Mouse (Mus musculus) G1E (cell line): Measurements from ENCODE around the gene Asxl1. TPM values are rescaled to one million over a fixed set of nuclear protein-coding genes. Genes with fewer than 3 reads are reported as not detected.
A peak's percentile ranks its signal among the peaks of the same experiment; 100 is the strongest.
"Not testable (repeated sequence)": the region's sequence is repeated elsewhere in the genome, so short reads cannot be mapped to it uniquely, and the experiment has no call there.

Source experiments
- ATAC-seq: 2 replicates; pipeline ENCODE4 v1.8.0; 2016; ENCODE audit warnings: mild to moderate bottlenecking; ENCODE audit not compliant: insufficient number of reproducible peaks, poor library complexity, low FRiP score, severe bottlenecking; ENCODE audit errors: extremely low read depth
- DNase-seq: peaks from one replicate; pipeline ENCODE4 v3.0.0; 2012; ENCODE audit warnings: low spot score
- H3K27me3 ChIP-seq: 2 replicates; pipeline ENCODE4 v1.6.1; 2012; ENCODE audit warnings: mild to moderate bottlenecking, low read length, inconsistent platforms; ENCODE audit not compliant: insufficient read depth
- H3K36me3 ChIP-seq: replicated peaks from 2 replicates; pipeline ENCODE3; 2012; ENCODE audit warnings: mild to moderate bottlenecking, inconsistent platforms
- H3K4me1 ChIP-seq: 2 replicates; pipeline ENCODE4 v1.6.1; 2012; ENCODE audit warnings: low read depth, low read length, inconsistent platforms, mixed read lengths; ENCODE audit not compliant: insufficient read depth
- H3K4me3 ChIP-seq: 2 replicates; pipeline ENCODE4 v1.5.1; 2012; ENCODE audit warnings: low read depth, mild to moderate bottlenecking, inconsistent platforms, low read length, moderate library complexity, mixed read lengths
- H3K9me3 ChIP-seq: replicated peaks from 2 replicates; pipeline ENCODE4 v1.6.1; 2012; ENCODE audit warnings: inconsistent platforms
- CTCF ChIP-seq: IDR thresholded peaks from 2 replicates; pipeline ENCODE4 v1.5.1; 2012; ENCODE audit warnings: low read depth, low read length, inconsistent platforms, mixed read lengths
- GATA1 ChIP-seq: IDR thresholded peaks from 2 replicates; pipeline ENCODE4 v1.6.1; 2012; ENCODE audit warnings: borderline replicate concordance, low read length, inconsistent platforms, mixed read lengths
- GATA2 ChIP-seq: IDR thresholded peaks from 2 replicates; pipeline ENCODE4 v1.6.1; 2012; ENCODE audit warnings: low read depth, low read length, inconsistent platforms, borderline replicate concordance
- POLR2AphosphoS5 ChIP-seq: IDR thresholded peaks from 2 replicates; pipeline ENCODE4 v1.6.1; 2012; ENCODE audit warnings: low read depth, low read length, inconsistent platforms; ENCODE audit not compliant: insufficient replicate concordance
- TAL1 ChIP-seq: conservative IDR thresholded peaks from 2 replicates; pipeline ENCODE4 v1.6.1; 2012; ENCODE audit warnings: low read depth, low read length, inconsistent platforms, mixed read lengths
- polyA plus RNA-seq: library from polyadenylated mRNA; stranded (reverse); fragments of >175 nt; gene quantifications from 2 replicates; pipeline ENCODE4 v1.2.3, GENCODE M21; 2012
- total RNA-seq, 2 experiments: library from RNA; stranded (forward) in 1 of 2; stranded (reverse) in 1 of 2; fragments of 200-1000 nt in 1 of 2; fragments of >200 nt in 1 of 2; fragmentation: Nextera tagmentation in 1 of 2; gene quantifications; 2 replicates each; pipeline ENCODE4 v1.2.3; 2014 to 2017

Gene Asxl1
- total and polyA plus RNA-seq, 3 experiments: 16.8 to 54.3 (median 50.0) TPM

GRCm38 (mm10) chr2:153347183-153347781 is 1.7 kb downstream of the Asxl1 start:
- no peak for DNase-seq
- peaks cover 62% of the 10 kb centered on the region for H3K4me1 ChIP-seq
- no peak for TF ChIP-seq TAL1
- no peak for TF ChIP-seq GATA2
- TF ChIP-seq POLR2AphosphoS5: no peak
- no peak for TF ChIP-seq GATA1
- no peak for TF ChIP-seq CTCF
- H3K9me3 ChIP-seq: no peaks in the 10 kb centered on the region
- peak overlapping the region; percentile 93 for H3K4me3 ChIP-seq
- H3K27me3 ChIP-seq: no peaks in the 10 kb centered on the region
- no peak for ATAC-seq
- peaks cover 21% of the 10 kb centered on the region for H3K36me3 ChIP-seq

DNA sequence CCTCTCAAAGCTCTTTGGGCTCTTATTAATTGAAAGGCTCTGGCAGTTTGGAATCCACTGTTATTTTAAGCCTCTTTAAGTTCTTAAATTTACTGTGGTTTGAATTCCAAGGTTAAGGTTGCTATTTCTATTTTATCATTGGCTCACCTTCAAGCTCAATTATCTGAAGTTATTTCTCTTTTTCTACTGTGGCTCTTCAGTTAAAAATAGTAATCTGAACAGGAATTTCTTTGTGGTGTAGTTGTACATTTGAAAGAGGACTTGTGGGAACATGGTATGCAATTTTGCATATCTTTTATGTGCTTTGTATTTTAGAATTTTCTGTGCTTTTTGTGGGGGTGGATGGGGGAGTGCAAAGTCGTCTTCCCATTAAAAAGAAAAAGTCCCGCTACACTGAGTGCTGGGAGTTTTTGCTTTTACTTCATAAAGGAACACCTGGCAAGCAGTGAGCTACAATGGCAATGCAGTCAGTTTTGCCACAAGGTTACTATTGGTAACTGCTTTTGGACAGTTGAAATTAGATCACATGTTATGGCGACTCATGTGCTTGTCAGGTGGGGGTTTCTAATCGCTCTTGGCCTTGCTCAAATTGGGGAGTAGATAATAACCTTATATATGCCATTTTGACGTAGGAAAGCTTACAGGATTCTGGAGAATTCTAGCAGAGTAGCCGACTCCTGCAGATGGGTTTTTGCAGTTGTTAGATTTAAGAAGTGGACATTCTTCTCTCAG is 2.6 kb downstream of the Asxl1 start:
- Histone ChIP-seq H3K36me3 (peaks cover 27% of the 10 kb centered on the region), H3K27me3 (no peaks in the 10 kb centered on the region), H3K4me1 (peaks cover 52% of the 10 kb centered on the region), H3K9me3 (no peaks in the 10 kb centered on the region), H3K4me3 (peak overlapping the region; percentile 93; the same call in 1 of the 2 replicates)
- no peak for DNase-seq
- no peak for TF ChIP-seq CTCF
- TF ChIP-seq GATA1: no peak
- TF ChIP-seq POLR2AphosphoS5: no peak
- no peak for TF ChIP-seq GATA2
- TF ChIP-seq TAL1: no peak
- no peak for ATAC-seq

DNA sequence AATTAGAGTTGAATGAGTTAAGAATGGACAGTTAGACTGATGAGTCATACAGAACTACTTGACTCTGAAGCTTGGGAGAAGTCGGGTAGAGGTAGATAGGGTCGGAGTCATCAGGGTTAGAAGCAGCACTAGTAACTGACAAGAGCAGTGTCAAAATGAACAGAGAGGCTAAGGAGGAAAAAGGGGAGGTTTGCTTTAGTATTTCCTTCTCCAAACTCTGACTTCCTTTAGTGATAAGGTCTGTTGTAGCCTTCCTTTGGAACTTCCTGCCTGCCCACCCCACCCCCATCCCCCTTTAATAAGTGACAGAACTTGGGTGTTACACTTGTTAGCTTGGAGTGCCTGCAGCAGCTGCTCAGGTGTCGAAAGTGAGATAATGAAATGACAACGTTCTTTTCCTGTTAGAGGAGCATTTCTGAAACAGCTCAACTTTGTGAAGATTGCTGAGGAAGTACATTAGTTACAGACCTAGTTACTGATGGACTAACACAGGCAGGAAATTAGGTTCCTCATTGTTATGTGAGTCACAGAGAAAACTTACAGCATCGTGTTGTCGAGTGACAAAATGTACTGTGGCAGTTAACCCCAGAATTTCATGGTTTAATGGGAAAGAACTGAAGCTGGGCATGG is 5.0 kb downstream of the Asxl1 start:
- DNase-seq (peak; percentile 23), ATAC-seq (peak; percentile 59)
- Histone ChIP-seq H3K9me3 (no peaks in the 10 kb centered on the region), H3K27me3 (no peaks in the 10 kb centered on the region), H3K36me3 (peaks cover 40% of the 10 kb centered on the region), H3K4me1 (peaks cover 42% of the 10 kb centered on the region), H3K4me3 (peak overlapping the region; percentile 39; the same call in 1 of the 2 replicates)
- TF ChIP-seq TAL1: 0 out of 2 replicates have a peak, but pooled peaks have one; percentile 28
- no peak for TF ChIP-seq GATA2

DNA sequence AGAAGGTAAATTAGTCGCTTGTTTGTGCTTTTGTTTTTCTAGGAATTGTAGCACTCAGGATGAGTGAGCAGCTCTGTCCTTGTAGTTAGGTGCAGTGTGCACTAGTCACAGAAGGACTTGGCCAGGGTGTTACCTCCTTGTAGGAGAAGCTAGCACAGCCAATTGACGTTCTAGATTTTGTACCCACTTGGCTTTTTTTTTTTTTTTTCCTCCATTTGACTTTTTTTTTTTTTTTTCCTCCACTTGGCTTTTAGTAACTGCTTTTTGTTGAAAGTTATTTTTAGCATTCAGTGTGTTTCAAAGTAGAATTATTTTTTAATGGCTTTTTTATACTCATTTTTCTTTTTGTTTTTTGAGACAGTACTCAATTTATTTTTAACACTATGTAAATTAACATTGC is 9.0 kb downstream of the Asxl1 start:
- H3K9me3 ChIP-seq: no peaks in the 10 kb centered on the region
- ATAC-seq: no peak
- no peak for DNase-seq
- H3K4me1 ChIP-seq: peaks cover 38% of the 10 kb centered on the region
- no peak overlapping the region for H3K4me3 ChIP-seq
- TF ChIP-seq CTCF (no peak), GATA2 (no peak)
- no peaks in the 10 kb centered on the region for H3K27me3 ChIP-seq
- peaks cover 76% of the 10 kb centered on the region for H3K36me3 ChIP-seq

DNA sequence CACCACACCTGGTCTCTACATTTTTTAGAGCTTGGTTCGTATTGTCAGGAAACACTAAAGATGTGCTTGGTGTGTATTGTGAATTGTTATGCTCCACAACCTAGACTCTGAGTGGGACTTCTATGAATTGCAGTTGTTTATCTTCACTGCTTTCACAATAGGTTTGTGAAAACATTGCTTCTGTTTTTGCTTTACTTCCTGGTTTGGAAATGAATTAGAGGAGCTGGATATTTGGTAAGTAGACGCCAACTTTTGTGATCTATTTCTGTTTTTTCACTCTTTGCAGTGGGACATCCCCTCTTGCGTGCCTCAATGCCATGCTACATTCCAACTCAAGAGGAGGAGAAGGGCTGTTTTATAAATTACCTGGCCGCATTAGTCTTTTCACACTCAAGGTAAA is 11.2 kb downstream of the Asxl1 start:
- ATAC-seq (no peak), DNase-seq (no peak)
- no peaks in the 10 kb centered on the region for H3K9me3 ChIP-seq
- H3K4me3 ChIP-seq: no peak overlapping the region
- TF ChIP-seq GATA2 (no peak), GATA1 (no peak), CTCF (no peak), POLR2AphosphoS5 (no peak), TAL1 (no peak)
- peaks cover 21% of the 10 kb centered on the region; the same call in 1 of the 2 replicates for H3K4me1 ChIP-seq
- H3K27me3 ChIP-seq: no peaks in the 10 kb centered on the region
- H3K36me3 ChIP-seq: peaks cover 87% of the 10 kb centered on the region

DNA sequence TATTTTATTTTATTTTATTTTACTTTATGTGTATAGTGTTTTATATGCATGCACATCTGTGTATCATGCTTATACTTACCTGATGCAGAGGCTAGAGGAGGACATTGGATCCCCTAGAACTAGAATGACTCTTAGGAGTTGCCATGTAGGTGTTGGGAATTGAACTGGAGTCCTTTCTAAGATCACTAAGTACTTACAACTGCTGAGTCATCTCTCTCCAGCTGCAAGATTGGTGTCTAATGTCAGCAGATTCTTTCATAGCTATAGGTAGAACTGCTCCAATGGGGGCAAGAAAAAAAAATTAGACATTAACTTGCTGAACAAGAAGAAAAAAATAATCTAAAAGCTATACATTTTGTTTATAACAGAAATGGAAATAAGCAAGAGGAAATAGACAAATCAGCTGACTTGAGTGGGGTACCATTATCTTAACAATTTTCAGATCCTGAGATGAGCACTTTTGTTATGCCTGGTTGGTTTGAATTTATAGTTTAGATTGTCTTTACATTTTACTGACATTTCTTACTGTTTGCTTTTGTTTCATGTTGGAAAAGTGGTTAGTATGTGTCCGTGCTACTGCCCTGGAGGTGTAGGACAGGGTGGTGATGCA is 15.6 kb downstream of the Asxl1 start:
- TF ChIP-seq TAL1 (no peak), CTCF (no peak), GATA1 (no peak), GATA2 (no peak), POLR2AphosphoS5 (no peak)
- Histone ChIP-seq H3K4me1 (peaks cover 9% of the 10 kb centered on the region; the same call in 1 of the 2 replicates), H3K36me3 (peaks cover 86% of the 10 kb centered on the region), H3K27me3 (no peaks in the 10 kb centered on the region), H3K9me3 (no peaks in the 10 kb centered on the region), H3K4me3 (no peak overlapping the region)
- DNase-seq: no peak
- ATAC-seq: no peak

- not testable (repeated sequence) for H3K4me3 ChIP-seq, DNase-seq
- peaks cover 87% of the 10 kb centered on the region for H3K36me3 ChIP-seq
Measured at GRCm38 (mm10) chr2:153364531-153364930, 18.9 kb downstream of the Asxl1 start.

More at GRCm38 (mm10) chr2:153364531-153364930, 18.9 kb downstream of the Asxl1 start:
- not testable (repeated sequence) for H3K4me1 ChIP-seq, ATAC-seq, H3K9me3 ChIP-seq, H3K27me3 ChIP-seq
